Mouse (Mus musculus): ENCODE data around the gene Blmh. TPM values are rescaled to one million over a fixed set of nuclear protein-coding genes. Genes with fewer than 3 reads are reported as not detected.
"Not testable (repeated sequence)": the region's sequence is repeated elsewhere in the genome, so short reads cannot be mapped to it uniquely, and the experiment has no call there.

Gene Blmh
- polyA plus RNA-seq, 1 experiment from 2014 or later: 163 TPM

GRCm38 (mm10) chr11:76911325-76912054, 13.1 kb upstream of the Blmh start:
- ATAC-seq (ENCODE audit: low read depth): peak; percentile 86

GRCm38 (mm10) chr11:76912055-76912395, 12.6 kb upstream of the Blmh start:
- H3K36me3 ChIP-seq (ENCODE audit: control insufficient read depth, insufficient read depth, low read length): no peaks in the 10 kb centered on the region
- H3K9ac ChIP-seq (ENCODE audit: low read length): no peak overlapping the region; the same call in 1 of the 2 replicates
- no peaks in the 10 kb centered on the region for H3K9me3 ChIP-seq (ENCODE audit: control insufficient read depth, low read length)
- no peak overlapping the region for H3K4me3 ChIP-seq (ENCODE audit: low read length)
- peaks cover 26% of the 10 kb centered on the region for H3K4me1 ChIP-seq (replicated peaks; ENCODE audit: control insufficient read depth, insufficient read depth, low read length)
- 28% methylated on average over 7 of the region's 7 CpGs for WGBS
- no peak overlapping the region for H3K4me2 ChIP-seq (ENCODE audit: low read depth, low read length)
- H3K27ac ChIP-seq (ENCODE audit: low read length): peak overlapping the region; percentile 56
- H3K27me3 ChIP-seq (ENCODE audit: control insufficient read depth, insufficient read depth, low read depth, low read length): no peaks in the 10 kb centered on the region
- ATAC-seq (ENCODE audit: low read depth): peak; percentile 70

More at GRCm38 (mm10) chr11:76911325-76912054, 13.1 kb upstream of the Blmh start:
- WGBS: 23% methylated on average over 3 of the region's 3 CpGs
- no peak overlapping the region for H3K4me3 ChIP-seq (ENCODE audit: low read length)
- no peak overlapping the region for H3K4me2 ChIP-seq (ENCODE audit: low read depth, low read length)
- H3K4me1 ChIP-seq (replicated peaks; ENCODE audit: control insufficient read depth, insufficient read depth, low read length): peaks cover 22% of the 10 kb centered on the region; the same call in 1 of the 2 replicates
- no peaks in the 10 kb centered on the region for H3K9me3 ChIP-seq (ENCODE audit: control insufficient read depth, low read length)
- H3K36me3 ChIP-seq (ENCODE audit: control insufficient read depth, insufficient read depth, low read length): no peaks in the 10 kb centered on the region
- H3K9ac ChIP-seq (ENCODE audit: low read length): no peak overlapping the region
- H3K27ac ChIP-seq (ENCODE audit: low read length): peak overlapping the region; percentile 56
- no peaks in the 10 kb centered on the region for H3K27me3 ChIP-seq (ENCODE audit: control insufficient read depth, insufficient read depth, low read depth, low read length)

- no peak for ATAC-seq (ENCODE audit: low read depth)
- H3K9me3 ChIP-seq (ENCODE audit: control insufficient read depth, low read length): no peaks in the 10 kb centered on the region
- H3K27me3 ChIP-seq (ENCODE audit: control insufficient read depth, insufficient read depth, low read depth, low read length): no peaks in the 10 kb centered on the region
- no peaks in the 10 kb centered on the region for H3K36me3 ChIP-seq (ENCODE audit: control insufficient read depth, insufficient read depth, low read length)
- H3K27ac ChIP-seq (ENCODE audit: low read length): no peak overlapping the region
- H3K4me1 ChIP-seq (replicated peaks; ENCODE audit: control insufficient read depth, insufficient read depth, low read length): peaks cover 30% of the 10 kb centered on the region
- WGBS: 34% methylated on average over 7 of the region's 7 CpGs
- H3K4me3 ChIP-seq (ENCODE audit: low read length): no peak overlapping the region
- no peak overlapping the region for H3K9ac ChIP-seq (ENCODE audit: low read length)
- H3K4me2 ChIP-seq (ENCODE audit: low read depth, low read length): no peak overlapping the region
Measured at GRCm38 (mm10) chr11:76914366-76914765, 10.2 kb upstream of the Blmh start.

GRCm38 (mm10) chr11:76916539-76917229, 7.9 kb upstream of the Blmh start:
- ATAC-seq (ENCODE audit: low read depth): peak; percentile 69

GRCm38 (mm10) chr11:76917230-76917548, 7.4 kb upstream of the Blmh start:
- Histone ChIP-seq H3K9ac (ENCODE audit: low read length) (no peak overlapping the region), H3K4me1 (replicated peaks; ENCODE audit: control insufficient read depth, insufficient read depth, low read length) (peaks cover 22% of the 10 kb centered on the region), H3K36me3 (ENCODE audit: control insufficient read depth, insufficient read depth, low read length) (no peaks in the 10 kb centered on the region), H3K27ac (ENCODE audit: low read length) (no peak overlapping the region), H3K4me3 (ENCODE audit: low read length) (no peak overlapping the region), H3K4me2 (ENCODE audit: low read depth, low read length) (0 out of 2 replicates have a peak overlapping the region, but pooled peaks have one; percentile 2), H3K9me3 (ENCODE audit: control insufficient read depth, low read length) (no peaks in the 10 kb centered on the region), H3K27me3 (ENCODE audit: control insufficient read depth, insufficient read depth, low read depth, low read length) (no peaks in the 10 kb centered on the region)
- 35% methylated on average over 3 of the region's 3 CpGs for WGBS
- ATAC-seq (ENCODE audit: low read depth): no peak

More at GRCm38 (mm10) chr11:76916539-76917229, 7.9 kb upstream of the Blmh start:
- Histone ChIP-seq H3K9ac (ENCODE audit: low read length) (no peak overlapping the region), H3K4me3 (ENCODE audit: low read length) (no peak overlapping the region), H3K9me3 (ENCODE audit: control insufficient read depth, low read length) (no peaks in the 10 kb centered on the region), H3K4me2 (ENCODE audit: low read depth, low read length) (0 out of 2 replicates have a peak overlapping the region, but pooled peaks have one; percentile 2), H3K36me3 (ENCODE audit: control insufficient read depth, insufficient read depth, low read length) (no peaks in the 10 kb centered on the region), H3K4me1 (replicated peaks; ENCODE audit: control insufficient read depth, insufficient read depth, low read length) (peaks cover 27% of the 10 kb centered on the region), H3K27me3 (ENCODE audit: control insufficient read depth, insufficient read depth, low read depth, low read length) (no peaks in the 10 kb centered on the region), H3K27ac (ENCODE audit: low read length) (no peak overlapping the region)
- WGBS: 26% methylated on average over 13 of the region's 13 CpGs

GRCm38 (mm10) chr11:76920607-76921006, 4.0 kb upstream of the Blmh start:
- no peak overlapping the region for H3K4me3 ChIP-seq (ENCODE audit: low read length)
- no peak for ATAC-seq (ENCODE audit: low read depth)
- no peak overlapping the region for H3K27ac ChIP-seq (ENCODE audit: low read length)
- no peaks in the 10 kb centered on the region for H3K36me3 ChIP-seq (ENCODE audit: control insufficient read depth, insufficient read depth, low read length)
- no peaks in the 10 kb centered on the region for H3K9me3 ChIP-seq (ENCODE audit: control insufficient read depth, low read length)
- H3K27me3 ChIP-seq (ENCODE audit: control insufficient read depth, insufficient read depth, low read depth, low read length): no peaks in the 10 kb centered on the region
- 44% methylated on average over 1 of the region's 1 CpGs for WGBS
- no peak overlapping the region for H3K9ac ChIP-seq (ENCODE audit: low read length)
- peaks cover 13% of the 10 kb centered on the region for H3K4me1 ChIP-seq (replicated peaks; ENCODE audit: control insufficient read depth, insufficient read depth, low read length)
- no peak overlapping the region for H3K4me2 ChIP-seq (ENCODE audit: low read depth, low read length)

GRCm38 (mm10) chr11:76928586-76928985, 4.0 kb downstream of the Blmh start:
- ATAC-seq (ENCODE audit: low read depth); H3K27me3 ChIP-seq (ENCODE audit: control insufficient read depth, insufficient read depth, low read depth, low read length); H3K27ac ChIP-seq (ENCODE audit: low read length); H3K4me1 ChIP-seq (replicated peaks; ENCODE audit: control insufficient read depth, insufficient read depth, low read length); H3K36me3 ChIP-seq (ENCODE audit: control insufficient read depth, insufficient read depth, low read length); H3K9ac ChIP-seq (ENCODE audit: low read length); H3K4me3 ChIP-seq (ENCODE audit: low read length); H3K9me3 ChIP-seq (ENCODE audit: control insufficient read depth, low read length); H3K4me2 ChIP-seq (ENCODE audit: low read depth, low read length): not testable (repeated sequence)
- 76% methylated on average over 8 of the region's 8 CpGs for WGBS

GRCm38 (mm10) chr11:76933209-76933608, 8.6 kb downstream of the Blmh start:
- Histone ChIP-seq H3K36me3 (ENCODE audit: control insufficient read depth, insufficient read depth, low read length) (no peaks in the 10 kb centered on the region), H3K9me3 (ENCODE audit: control insufficient read depth, low read length) (no peaks in the 10 kb centered on the region), H3K4me2 (ENCODE audit: low read depth, low read length) (no peak overlapping the region), H3K4me3 (ENCODE audit: low read length) (no peak overlapping the region), H3K4me1 (replicated peaks; ENCODE audit: control insufficient read depth, insufficient read depth, low read length) (no peaks in the 10 kb centered on the region), H3K27me3 (ENCODE audit: control insufficient read depth, insufficient read depth, low read depth, low read length) (no peaks in the 10 kb centered on the region), H3K27ac (ENCODE audit: low read length) (no peak overlapping the region), H3K9ac (ENCODE audit: low read length) (no peak overlapping the region)
- 60% methylated on average over 3 of the region's 3 CpGs for WGBS
- ATAC-seq (ENCODE audit: low read depth): no peak

- Histone ChIP-seq H3K4me3 (ENCODE audit: low read length) (no peak overlapping the region), H3K9ac (ENCODE audit: low read length) (no peak overlapping the region), H3K4me2 (ENCODE audit: low read depth, low read length) (no peak overlapping the region), H3K27me3 (ENCODE audit: control insufficient read depth, insufficient read depth, low read depth, low read length) (no peaks in the 10 kb centered on the region), H3K27ac (ENCODE audit: low read length) (no peak overlapping the region), H3K4me1 (replicated peaks; ENCODE audit: control insufficient read depth, insufficient read depth, low read length) (no peaks in the 10 kb centered on the region), H3K36me3 (ENCODE audit: control insufficient read depth, insufficient read depth, low read length) (no peaks in the 10 kb centered on the region), H3K9me3 (ENCODE audit: control insufficient read depth, low read length) (no peaks in the 10 kb centered on the region)
- ATAC-seq (ENCODE audit: low read depth): no peak
- 63% methylated on average over 5 of the region's 5 CpGs for WGBS
Measured at GRCm38 (mm10) chr11:76936578-76936977, 12.0 kb downstream of the Blmh start.

Data from lung, embryonic 16.5 days (tissue).